ENCODE assay signal across 8 mouse cellular contexts in the genomic region with DNA sequence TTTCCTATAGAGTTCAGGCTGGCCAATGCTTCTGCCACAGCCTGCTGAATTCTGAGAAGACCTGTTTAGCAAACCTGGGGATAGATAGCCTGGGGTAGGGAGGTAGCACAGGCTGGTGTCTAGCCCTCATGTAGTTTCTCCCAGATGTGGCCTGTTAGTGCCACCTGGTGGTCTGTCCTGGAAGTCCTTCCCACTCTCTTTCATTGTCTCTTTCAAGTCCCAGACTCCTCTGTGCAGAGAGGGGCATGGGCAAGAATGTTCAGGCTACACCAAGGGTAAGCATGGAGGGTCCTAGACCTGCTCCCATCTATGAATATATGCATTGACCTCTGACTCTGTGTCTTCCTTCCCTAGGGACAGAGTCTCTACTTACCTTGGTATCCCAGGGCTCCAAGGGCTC. TPM values are rescaled to one million over a fixed set of nuclear protein-coding genes. Genes with fewer than 3 reads are reported as not detected.
DNase-seq lines count a peak whose midpoint lies in the region; ATAC-seq and TF ChIP-seq lines count a peak whose summit lies in the region.

No protein-coding gene starts in this region.

- ATAC-seq in hindbrain, postnatal 0 days, result peak; percentile 63
- ATAC-seq in megakaryocyte, adult 5-6 weeks (ENCODE audit: poor library complexity, severe bottlenecking), result peak; percentile 93

- no peak overlapping the region for H3K9ac ChIP-seq in hindbrain, postnatal 0 days (replicated peaks; ENCODE audit: low read length)

- no peaks in the 10 kb centered on the region for H3K36me3 ChIP-seq in hindbrain, postnatal 0 days (ENCODE audit: insufficient read depth, low read length)

- H3K4me1 ChIP-seq in hindbrain, postnatal 0 days (ENCODE audit: insufficient read depth, low read length), result no peaks in the 10 kb centered on the region

- TF ChIP-seq CTCF in hindbrain, postnatal 0 days (IDR thresholded peaks at IDR 0.05; ENCODE audit: low read depth), result peak; percentile 87

- no peak overlapping the region for H3K4me2 ChIP-seq in hindbrain, postnatal 0 days (ENCODE audit: low read depth, low read length)

- peak; percentile 89 for DNase-seq in NIH3T3 (ENCODE audit: low read depth)
- DNase-seq in cerebellum, adult 8-10 months, result peak; percentile 65
- DNase-seq in frontal cortex, adult 2 months (ENCODE audit: extremely low spot score in 1 of 2, low spot score in 1 of 2), result peak; percentile 36 to 89
- DNase-seq in hindbrain, postnatal 0 days (ENCODE audit: low spot score), result peak; percentile 76
- peak; percentile 62 to 73 for DNase-seq in layer of hippocampus, postnatal 36 days
- peak; percentile 79 to 88 for DNase-seq in right cerebral cortex, adult 2 months (ENCODE audit: low spot score in 2 of 2)
- peak; percentile 38 for DNase-seq in urinary bladder, adult 2 months (ENCODE audit: low spot score)

- H3K4me3 ChIP-seq in hindbrain, postnatal 0 days (ENCODE audit: low read length), result no peak overlapping the region

- H3K27ac ChIP-seq in hindbrain, postnatal 0 days, result no peak overlapping the region

- H3K27me3 ChIP-seq in hindbrain, postnatal 0 days (ENCODE audit: insufficient read depth, low read length), result no peaks in the 10 kb centered on the region

- H3K9me3 ChIP-seq in hindbrain, postnatal 0 days (ENCODE audit: low read length), result no peaks in the 10 kb centered on the region

RNA-seq across cellular contexts. Expression of gene Limk1, which starts 15.8 kb away (rescaled TPM):
- polyA plus RNA-seq in frontal cortex, adult 2 months (2012; rRNA removed), result 46.2 and 50.7 TPM in 2 replicates
- total RNA-seq in hindbrain, postnatal 0 days (2014; rRNA removed), result 89.7 and 90.6 TPM in 2 replicates
- polyA plus RNA-seq in hindbrain, postnatal 0 days (2015; fragmentation: Nextera tagmentation; extraction: Ambion mirVana), result 19.7 and 20.4 TPM in 2 replicates
- 10 to 100 TPM; 39.1 to 40.1 TPM for total RNA-seq in layer of hippocampus, postnatal 36 days (2021)
- 9.5 and 11.8 TPM in 2 replicates for total RNA-seq in megakaryocyte, adult 5-6 weeks (2015)
- 7.5 and 8.3 TPM in 2 replicates for total RNA-seq in megakaryocyte, adult 5-6 weeks (2017)
- polyA plus RNA-seq in urinary bladder, adult 2 months (2012; rRNA removed), result 10.6 and 12.6 TPM in 2 replicates

RNA-seq across cellular contexts. Expression of gene Eln, which starts 43.0 kb away (rescaled TPM):
- 11.8 and 12.2 TPM in 2 replicates for polyA plus RNA-seq in frontal cortex, adult 2 months (2012; rRNA removed)
- total RNA-seq in hindbrain, postnatal 0 days (2014; rRNA removed), result 31.8 and 43.3 TPM in 2 replicates
- 30.4 and 47.4 TPM in 2 replicates for polyA plus RNA-seq in hindbrain, postnatal 0 days (2015; fragmentation: Nextera tagmentation; extraction: Ambion mirVana)
- total RNA-seq in layer of hippocampus, postnatal 36 days (2021), result 10 to 100 TPM in 1 of 2 experiments, 1 to 10 TPM in 1; 8.9 to 11.4 TPM
- total RNA-seq in megakaryocyte, adult 5-6 weeks (2015), result not detected in 2 replicates
- not detected in 2 replicates for total RNA-seq in megakaryocyte, adult 5-6 weeks (2017)
- polyA plus RNA-seq in urinary bladder, adult 2 months (2012; rRNA removed), result 75.6 and 76.3 TPM in 2 replicates

Comparison
In these comparisons a context has a peak if more than half of its experiments do, and no peak if none do; other contexts are left out.
1. DNase-seq: peak in every context shown above with its lines; median percentile 89 in NIH3T3; 84 in right cerebral cortex, adult 2 months; 76 in hindbrain, postnatal 0 days; 68 in layer of hippocampus, postnatal 36 days; 65 in cerebellum, adult 8-10 months; 62 in frontal cortex, adult 2 months; 38 in urinary bladder, adult 2 months.
2. RNA of gene Eln, which starts 43.0 kb away (total RNA-seq): 31.8 to 43.3 TPM in hindbrain, postnatal 0 days and 8.9 to 11.4 TPM in layer of hippocampus, postnatal 36 days; not detected in megakaryocyte, adult 5-6 weeks; every median in the first group is over 4 times any median in the second.